Mouse (Mus musculus) brain, adult 2 months (tissue): ENCODE results near the gene Moxd2.

Experiments
- DNase-seq: peaks from one replicate; pipeline ENCODE4 v3.0.0; 2011; ENCODE audit warnings: low read depth, low spot score

Moxd2 gene

DNA sequence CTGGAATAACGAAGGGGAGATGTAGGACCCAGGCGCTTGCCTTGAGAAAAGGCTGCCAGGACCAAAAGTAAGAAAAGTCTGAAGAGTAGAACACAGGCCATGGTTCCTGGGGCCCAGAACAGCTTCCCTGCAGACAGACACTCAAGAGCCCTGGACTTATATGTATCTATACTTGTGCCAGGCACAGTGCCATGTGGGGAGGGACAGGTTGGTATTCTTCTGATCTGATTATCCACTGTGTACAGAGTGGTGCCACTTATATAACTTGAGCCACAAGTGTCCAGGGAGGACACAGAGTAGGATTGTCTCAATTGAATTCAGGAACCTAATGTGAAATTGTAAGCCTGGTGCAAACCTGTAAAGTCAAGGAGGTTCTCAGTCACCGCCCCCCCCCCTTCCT lies at the start of gene Moxd2:
Moxd2 (minus strand) TSS at position 101 of the 400 bp plus-strand sequence.
- DNase-seq = no peak

DNA sequence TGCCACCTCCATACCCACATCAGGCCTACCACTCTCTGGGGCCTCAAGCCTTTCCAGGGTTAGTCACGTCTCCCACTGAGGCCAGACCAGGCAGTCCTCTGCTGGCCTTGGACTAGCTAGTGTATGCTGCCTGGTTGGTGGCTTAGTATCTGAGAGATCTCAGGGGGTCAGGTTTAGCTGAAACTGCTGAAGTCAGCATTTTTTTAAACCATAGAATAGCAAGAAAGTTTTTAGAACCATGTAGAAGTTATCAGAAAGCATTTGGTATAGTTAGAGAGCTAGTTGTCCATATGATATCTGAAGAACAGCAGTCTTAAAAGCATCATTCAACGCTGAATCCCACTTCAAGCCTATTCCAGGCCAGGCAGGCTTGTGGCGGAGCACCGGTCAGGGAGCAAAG lies 32.7 kb upstream of the Moxd2 start:
- DNase-seq = no peak

DNA sequence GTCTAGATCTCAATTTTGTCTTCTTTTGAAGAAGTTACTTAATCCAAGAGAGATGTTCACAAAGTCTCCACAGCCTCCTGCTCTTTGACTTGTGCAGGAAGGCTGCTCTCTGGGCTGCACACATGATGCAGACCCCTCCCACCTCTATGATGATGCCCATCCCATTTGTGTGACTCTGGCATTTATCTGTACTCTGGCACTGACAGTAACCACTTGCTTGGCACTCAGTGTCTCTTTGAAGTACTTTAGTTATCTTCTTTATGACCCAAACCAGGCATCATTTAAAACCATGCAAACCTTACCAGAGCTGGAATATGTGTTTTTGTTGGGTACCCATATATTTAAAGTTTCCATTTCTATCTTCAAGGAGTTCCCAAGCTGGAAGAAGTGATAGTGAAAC lies 13.0 kb upstream of the Moxd2 start, which contains the start of gene Prss58:
Prss58 (minus strand) TSS at position 101 of the 400 bp plus-strand sequence.
- no peak for DNase-seq

DNA sequence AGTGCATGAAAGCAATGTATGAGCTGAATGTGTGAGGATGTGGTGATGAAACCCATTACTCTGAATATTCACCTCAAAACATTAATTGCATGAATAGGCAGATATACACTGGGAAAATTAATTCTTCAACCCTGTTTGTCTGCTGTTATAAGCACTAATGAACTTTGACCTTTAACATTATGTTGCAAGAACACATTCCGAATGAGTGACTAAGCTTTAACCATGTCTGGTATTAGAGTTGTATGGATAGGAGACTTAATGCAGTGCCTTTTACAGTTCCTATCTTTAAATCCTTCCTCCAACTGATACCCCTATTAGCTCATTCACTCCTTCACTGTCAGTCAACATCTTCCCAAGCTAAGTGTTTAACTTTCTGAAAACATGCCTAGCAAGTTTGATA lies 7.4 kb upstream of the Moxd2 start:
- no peak for DNase-seq

DNA sequence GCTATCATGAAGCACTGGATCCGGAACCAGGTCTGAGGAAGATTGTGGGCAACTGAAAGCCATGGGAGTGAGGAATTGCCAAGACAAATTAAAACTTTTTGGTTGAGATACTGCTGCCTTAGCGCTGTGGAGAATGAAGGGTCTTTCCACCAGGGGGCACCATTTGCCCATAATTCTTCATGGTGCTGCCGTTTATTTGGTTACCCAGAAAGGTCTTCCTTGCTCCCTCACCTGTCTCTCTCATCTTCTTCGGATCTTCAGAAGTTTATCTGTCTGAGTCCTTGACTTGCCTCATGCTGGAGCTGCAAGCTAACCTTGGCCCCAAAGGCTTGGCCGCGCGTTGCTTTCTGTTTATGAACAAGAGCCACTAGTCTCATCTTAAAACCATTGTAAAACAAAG lies 6.3 kb upstream of the Moxd2 start:
- DNase-seq = peak; percentile 22

DNA sequence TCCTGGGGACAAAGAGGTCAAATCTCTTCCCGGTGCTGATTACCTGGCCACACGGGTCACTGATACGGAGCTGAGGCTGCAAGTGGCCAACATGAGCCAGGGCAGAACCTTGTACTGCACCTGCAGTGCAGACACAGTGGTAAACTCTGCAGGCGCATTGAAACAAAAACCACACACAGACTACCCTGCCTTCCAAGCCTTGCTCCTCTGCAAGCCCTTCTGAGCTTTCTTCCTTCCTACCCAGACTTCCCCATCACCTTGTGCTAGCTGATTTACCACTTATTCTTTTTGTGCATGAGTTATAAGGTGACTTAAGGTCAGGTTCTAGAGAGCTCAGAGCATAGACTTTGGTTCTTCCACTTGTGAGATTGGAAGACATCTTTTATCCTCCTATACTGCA lies 4.5 kb upstream of the Moxd2 start:
- no peak for DNase-seq

DNA sequence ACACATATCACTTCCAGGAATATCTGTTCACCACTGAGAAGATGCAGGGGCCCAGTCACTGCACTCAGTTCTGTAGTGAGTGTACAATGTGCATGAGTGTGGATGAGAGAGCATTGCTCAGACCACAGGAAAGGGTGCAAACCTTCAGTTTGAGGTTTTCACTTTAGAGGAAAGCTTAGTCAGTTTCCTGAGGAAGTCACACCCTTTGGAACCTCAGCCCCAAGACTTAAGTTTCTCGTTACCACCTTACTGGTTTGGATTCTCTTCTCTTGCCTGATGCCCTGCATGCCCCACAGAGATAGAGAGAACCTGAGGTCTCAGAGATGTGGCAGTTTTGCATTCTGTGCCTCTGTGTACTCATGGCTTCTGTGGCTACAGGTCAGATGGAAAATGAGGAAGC lies 3.7 kb upstream of the Moxd2 start:
- DNase-seq = no peak

DNA sequence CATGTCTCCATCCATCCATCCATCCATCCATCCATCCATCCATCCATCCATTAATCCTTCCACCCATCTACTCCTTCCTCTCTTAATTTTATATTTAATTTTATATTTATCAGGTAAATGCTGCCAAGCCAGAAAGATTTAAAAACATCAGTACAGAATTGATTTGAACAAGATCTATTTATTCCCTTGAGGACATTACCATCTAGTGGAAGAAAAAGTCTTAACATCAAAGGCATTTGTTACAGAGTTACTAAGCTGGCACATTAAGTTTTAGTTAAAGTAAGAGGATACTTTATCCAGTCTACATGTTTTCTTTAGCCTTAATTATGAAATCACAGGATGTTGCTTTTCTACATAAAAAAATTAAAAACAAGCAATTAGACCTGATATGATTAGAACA lies 42.0 kb downstream of the Moxd2 start:
- peak; percentile 9 for DNase-seq
